Mouse (Mus musculus) heart, postnatal 4 days (tissue): Measurements from ENCODE around the gene Cfap299. TPM values are rescaled to one million over a fixed set of nuclear protein-coding genes. Genes with fewer than 3 reads are reported as not detected.
A peak's percentile ranks its signal among the peaks of the same experiment; 100 is the strongest.
"Not testable (repeated sequence)": the region's sequence is repeated elsewhere in the genome, so short reads cannot be mapped to it uniquely, and the experiment has no call there.

Experiments used
- DNase-seq: peaks from one replicate; pipeline ENCODE4 v3.0.0; 2021
- total RNA-seq, 2 experiments: library from RNA; stranded (reverse); gene quantifications; 2 replicates each; pipeline ENCODE4 v1.2.3; 2021

Cfap299 gene
- not detected for total RNA-seq

DNA sequence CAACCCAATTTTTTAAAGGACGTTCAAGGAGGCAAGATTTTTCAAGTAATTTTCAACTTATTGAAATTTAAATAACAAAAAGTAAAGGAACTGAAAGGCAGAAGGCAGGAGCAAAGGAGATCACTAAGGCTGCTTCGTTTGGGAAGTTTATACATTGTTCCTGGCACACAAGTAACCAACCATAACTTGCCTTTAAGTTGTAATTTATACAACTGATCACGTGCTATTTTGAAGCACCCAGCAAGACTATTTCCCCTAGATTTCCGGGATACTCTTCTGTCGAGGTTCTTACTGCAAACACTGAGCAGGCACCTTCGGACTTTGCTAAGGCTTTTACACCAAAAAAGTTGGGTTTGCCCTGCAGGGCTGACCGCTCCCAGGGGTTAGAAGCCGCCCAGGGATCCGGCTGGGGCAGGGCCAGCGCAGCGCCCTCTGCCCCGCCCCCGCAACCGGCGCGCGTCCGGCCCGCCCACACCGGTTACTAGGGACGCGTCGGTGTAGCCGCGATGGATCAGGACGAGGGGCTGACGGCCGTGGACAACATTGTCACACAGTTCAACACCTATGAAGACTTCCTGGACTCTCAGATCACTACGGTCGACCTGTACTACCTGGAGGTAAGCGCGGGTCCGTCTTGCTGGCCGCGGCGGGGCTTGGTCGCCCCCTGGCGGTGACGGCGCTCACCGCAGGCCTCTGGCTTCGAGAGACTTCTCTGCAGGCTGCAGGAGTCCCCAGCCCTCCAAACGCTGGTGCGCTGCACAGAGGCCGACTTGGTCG lies at the start of gene Cfap299:
Cfap299 (plus strand) TSS at position 457 of the 777 bp plus-strand sequence.
- peak; percentile 89 for DNase-seq

DNA sequence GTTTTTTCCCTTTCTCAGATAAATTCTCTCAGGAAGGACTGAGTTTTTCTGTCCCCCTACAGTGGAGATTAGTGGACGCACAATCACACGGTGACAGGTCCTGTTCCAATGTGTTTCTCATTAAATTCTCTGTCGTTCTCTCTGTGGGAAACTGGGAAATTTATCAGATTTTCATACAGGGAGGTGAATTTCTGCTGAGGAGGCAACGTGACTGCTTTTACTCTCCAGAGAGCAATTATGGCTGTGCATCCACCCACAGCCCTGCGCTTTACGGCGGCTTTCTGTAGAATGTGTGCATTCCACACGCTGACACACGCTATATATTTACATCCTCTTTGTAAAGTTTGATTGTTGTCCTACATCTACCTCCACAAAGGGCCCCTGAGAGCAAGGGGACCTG lies 47.1 kb upstream of the Cfap299 start:
- no peak for DNase-seq

DNA sequence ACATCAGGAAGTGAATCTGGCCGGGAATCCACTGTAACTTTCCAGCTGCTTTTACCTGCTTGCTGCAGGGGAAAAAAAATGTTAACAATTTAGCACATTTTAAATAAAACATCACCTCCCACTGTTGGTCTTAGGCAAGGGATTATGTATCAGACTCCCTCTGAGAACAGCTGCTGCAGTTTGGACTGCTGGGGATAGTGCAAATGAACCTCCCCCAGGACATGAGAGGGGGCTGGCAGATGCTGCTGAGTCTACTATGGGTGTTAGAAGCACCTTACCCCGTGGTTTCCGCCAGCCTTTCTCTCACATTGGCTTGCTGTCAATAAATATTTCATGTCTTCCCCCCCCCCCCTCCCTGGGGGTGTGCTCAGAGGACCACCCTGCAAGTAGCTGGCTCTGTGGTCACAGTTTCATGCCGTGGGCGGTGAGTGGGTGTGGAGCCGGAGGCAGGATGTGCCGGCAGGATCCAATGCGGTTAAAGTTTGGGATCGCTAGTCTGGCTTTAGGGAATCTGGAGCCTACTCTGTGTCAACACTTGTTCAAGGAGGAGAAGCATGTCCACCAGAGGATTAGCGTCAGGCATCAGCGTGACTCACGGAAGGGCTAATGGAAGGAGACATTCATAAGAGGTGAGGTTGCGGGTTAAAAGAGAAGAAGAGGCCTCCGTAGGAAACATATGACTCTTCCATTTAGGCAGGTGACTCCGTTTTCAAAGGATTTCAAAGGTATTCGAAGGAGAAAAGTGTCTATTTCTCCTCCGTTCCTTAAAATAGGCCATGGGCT lies 45.2 kb upstream of the Cfap299 start:
- peak; percentile 21 for DNase-seq

GRCm38 (mm10) chr5:98290642-98291041 lies 38.5 kb upstream of the Cfap299 start:
- no peak for DNase-seq

DNA sequence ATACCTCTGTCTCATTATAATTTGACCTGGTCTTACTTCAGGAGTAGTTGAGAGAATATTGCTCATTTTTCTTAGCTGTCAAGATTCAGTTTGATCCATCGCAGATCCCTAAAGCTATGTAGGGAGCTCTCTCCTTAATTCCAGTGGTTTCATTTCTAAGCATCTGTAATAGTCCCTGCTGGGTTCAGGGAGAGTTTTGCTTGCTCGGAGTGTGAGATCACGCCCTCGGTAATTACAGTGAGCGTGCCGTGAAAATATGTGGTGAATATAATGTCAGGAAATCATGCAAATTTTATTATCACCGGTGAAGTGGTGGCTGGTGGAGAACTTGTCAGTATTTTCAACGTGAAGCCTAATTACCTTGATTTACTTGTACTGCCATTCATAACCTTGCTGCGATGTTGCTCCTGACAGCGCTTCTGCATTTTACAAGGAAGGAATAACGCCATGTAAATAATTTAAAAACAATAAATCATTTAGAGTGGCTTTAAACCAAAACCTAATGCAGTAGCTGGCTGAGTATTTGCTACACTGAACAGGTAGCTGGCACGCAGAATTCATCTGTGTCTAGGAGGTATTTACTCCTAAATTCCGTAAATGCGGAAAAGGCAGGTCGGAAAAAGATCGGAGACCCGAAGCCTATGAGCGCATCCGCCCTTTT lies 36.6 kb upstream of the Cfap299 start:
- no peak for DNase-seq

DNA sequence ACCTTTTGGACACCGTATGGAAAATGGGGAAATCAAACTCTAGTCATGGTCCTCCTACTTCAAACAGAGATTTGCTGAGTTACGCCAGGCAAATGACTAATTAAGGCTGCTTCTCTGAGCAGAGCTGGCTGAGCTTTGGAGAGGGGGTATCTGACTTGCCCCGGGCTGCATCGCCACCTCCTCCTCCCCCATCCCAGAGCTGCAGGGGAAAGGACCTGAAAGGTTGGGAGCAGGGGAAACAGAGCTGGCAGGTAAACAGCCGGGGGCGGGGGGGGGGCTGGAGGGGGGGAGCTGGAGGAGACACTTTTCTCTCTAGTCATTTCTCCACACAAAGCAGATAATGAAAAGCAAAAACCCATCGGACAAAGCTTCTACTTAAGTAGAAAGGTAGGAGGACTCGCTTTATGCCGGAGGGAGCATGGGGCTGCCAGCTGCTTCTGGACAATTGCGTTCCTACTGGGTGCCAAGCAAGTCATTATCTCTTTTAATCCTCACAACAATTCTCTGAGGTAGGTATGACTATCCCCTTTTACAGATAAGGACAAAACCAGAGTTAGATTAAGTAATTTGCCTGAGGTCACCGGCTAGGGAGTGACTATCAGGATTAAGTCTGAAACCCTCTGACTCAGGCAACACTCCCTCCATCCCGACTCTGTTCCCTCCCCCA lies 35.9 kb upstream of the Cfap299 start:
- no peak for DNase-seq

DNA sequence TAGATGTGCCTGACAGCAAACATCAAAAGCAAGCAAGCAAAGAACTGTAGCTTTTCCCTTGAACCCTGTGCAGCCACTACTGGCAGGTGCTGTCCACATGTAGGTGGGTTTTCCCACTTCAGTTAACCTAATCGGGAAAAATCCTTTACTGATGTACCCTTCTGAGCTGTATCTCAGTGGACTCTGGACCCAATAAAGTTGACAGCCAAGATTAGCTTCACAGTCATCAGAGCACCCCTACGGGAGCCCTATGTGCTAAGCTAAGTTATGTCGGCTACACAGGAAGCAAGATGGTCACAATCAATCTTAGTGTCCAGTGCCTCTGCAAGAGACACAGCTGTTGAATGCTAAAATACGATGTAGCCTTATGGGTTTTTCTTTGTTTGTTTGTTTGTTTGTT lies 29.0 kb upstream of the Cfap299 start:
- no peak for DNase-seq

DNA sequence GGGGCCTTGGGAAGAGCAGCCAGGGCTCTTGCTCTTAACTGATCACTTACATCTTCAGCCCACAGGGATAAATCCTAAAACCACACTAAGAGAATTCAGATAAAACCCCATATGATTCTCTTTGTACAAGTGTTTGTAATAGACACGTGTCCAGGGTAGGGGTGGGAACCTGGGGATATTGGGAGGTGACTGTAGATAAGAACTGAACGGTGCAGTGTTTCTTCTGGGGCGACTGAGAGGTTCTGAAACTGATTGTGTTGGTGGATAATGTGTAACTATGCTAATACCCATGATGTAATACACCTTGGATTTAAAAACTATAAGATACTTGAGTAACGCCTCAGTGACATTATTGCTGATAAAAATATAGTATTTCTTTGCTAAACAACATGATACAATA lies 23.4 kb upstream of the Cfap299 start:
- DNase-seq = no peak

DNA sequence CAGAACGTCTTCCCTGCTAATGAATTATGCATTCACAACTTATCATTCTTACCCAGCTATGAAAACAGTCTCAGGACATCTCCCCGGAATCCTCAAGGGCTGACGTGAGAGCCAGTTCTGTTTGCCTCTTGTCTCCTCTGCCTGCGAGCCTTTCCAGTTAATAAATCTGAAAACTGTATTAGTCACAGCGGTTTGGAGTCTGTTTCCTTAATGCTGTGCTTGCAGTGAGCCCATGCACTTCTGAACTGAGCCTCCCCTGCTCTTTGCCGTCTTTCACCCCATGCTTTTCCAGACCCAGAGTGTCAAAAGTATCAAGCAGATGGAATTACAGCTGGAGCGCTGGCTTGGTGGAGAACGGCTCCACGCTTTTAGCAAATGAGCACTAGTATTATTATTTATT lies 22.6 kb upstream of the Cfap299 start:
- DNase-seq = no peak

GRCm38 (mm10) chr5:98326625-98327024 lies 2.5 kb upstream of the Cfap299 start:
- no peak for DNase-seq

DNA sequence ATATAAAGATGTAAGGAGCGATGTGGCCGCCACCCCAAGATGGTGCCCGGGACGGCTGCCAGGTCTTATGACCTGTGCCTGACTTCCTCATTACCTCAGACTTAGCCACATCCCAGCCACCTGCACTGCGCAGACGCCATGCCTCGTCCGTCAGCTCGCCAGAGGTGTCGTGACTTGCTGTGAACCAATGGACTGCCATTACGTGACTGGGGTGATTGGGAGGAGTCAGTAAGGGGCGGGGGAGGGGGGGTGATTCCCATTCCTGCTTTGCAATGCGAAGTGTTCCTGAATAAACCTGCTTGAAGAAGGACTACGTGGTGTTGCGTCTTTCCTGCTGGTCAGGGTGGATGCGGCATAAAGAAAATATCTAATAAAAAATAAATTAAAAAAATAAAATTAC lies 14.6 kb downstream of the Cfap299 start:
- DNase-seq = not testable (repeated sequence)

DNA sequence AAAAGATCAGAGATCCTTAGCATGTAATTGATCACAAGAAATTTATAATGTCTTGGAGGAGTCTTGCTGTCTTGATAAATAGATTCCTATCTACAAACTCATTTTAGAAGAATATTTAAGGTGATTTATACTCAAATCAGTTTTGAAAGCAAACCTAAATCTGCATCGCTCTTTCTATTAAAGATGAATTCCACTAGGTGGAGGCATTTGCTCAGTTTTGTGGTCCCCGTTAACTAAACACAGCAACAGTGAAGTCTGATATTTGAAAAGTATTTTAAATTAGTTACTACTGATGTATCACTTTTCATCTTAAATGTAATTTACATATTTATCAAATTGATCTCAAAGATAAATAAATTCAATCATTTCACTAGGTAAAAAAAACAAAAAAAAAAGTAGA lies 15.5 kb downstream of the Cfap299 start:
- DNase-seq = no peak

- DNase-seq = no peak
Observed at GRCm38 (mm10) chr5:98346067-98346466, 17.0 kb downstream of the Cfap299 start.

DNA sequence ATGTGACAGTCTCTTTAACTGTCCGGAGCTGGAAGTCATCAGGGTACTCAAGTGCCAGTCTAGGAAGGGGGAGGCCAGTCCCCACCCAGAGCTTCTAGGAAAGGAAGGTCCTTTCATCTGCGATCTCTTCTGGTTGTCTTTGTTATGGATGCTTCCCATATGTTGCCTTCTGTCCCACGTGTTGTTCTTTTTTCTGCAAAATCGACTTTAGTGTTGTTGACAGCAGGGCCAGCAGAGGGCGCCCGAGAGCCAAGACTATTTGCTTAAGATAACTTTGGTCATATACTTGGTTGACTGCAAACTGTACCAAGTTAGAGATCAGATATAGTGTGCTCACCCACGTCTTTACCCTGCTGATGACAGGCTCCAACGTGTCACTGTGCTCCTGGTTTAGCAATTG lies 19.5 kb downstream of the Cfap299 start:
- peak; percentile 79 for DNase-seq

- DNase-seq = no peak
Observed at GRCm38 (mm10) chr5:98359912-98360311, 30.8 kb downstream of the Cfap299 start.

DNA sequence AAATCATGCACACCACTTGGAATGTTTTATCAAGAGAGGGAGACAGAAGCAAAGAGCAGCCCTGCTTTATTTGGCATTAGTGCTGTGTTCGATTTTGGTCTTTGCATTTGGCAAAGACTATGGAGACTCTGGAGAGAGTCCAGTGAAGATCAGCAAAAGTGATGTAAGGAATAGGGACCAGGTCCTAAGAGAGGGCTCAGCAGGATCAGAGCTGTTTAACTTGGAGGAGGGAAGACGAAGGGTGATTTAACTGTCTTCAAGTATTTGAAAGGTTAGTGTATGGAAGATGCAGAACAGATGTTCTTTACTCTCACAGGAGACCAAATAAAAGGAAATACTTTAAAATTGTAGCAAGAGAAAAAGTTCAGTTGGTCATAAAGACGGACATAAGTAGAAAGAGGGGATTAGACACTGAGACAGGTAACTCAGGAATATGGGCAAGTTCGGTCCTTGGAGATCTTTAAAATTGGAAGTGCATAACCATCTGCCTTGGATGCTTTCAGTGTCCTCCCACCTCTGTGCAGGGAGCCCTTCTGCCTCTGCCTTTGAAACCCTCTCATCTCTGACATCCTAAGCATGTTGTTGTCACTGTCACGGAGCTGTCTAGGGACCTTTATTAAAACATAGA lies 31.8 kb downstream of the Cfap299 start:
- DNase-seq = no peak

- DNase-seq = no peak
Observed at GRCm38 (mm10) chr5:98363428-98363827, 34.3 kb downstream of the Cfap299 start.

DNA sequence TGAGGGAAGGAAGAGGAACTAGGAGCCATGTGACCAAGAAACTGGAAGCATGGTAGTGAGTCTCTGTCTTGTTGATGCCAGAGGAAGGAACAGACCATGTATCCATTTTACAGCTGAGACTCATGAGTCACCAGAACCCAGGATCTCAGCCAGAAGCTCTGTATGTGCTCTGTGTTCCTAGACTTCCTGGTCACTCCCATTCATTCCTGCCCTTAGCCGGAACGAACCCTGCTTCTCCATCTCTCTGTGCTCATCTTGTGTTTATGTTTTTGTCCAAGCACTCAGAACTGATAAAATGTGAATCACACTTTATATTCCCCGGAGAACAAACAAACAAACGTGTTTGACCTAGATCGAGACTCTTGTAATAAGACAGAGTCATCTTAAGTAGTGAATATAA lies 36.2 kb downstream of the Cfap299 start:
- no peak for DNase-seq

GRCm38 (mm10) chr5:98368822-98369221 lies 39.7 kb downstream of the Cfap299 start:
- no peak for DNase-seq

DNA sequence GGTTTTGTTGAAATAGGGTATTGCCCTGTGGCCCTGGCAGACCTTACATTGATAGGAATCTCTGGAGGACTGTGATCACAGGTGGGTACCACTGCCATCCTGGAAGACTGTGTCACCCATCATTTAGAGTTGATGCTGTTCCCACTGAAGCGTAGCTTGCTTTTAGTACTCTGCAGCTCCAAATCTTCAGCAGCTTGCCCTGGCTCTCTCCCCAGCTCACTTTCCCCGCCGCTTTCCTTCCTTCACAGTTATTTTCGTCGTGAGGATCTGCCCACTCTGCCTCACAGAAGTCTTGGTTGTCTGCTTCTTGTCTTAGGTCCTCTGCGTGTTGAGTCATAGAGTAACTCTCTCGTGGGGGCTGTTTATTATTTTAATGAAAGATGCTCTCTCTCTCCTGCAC lies 40.3 kb downstream of the Cfap299 start:
- DNase-seq = no peak

DNA sequence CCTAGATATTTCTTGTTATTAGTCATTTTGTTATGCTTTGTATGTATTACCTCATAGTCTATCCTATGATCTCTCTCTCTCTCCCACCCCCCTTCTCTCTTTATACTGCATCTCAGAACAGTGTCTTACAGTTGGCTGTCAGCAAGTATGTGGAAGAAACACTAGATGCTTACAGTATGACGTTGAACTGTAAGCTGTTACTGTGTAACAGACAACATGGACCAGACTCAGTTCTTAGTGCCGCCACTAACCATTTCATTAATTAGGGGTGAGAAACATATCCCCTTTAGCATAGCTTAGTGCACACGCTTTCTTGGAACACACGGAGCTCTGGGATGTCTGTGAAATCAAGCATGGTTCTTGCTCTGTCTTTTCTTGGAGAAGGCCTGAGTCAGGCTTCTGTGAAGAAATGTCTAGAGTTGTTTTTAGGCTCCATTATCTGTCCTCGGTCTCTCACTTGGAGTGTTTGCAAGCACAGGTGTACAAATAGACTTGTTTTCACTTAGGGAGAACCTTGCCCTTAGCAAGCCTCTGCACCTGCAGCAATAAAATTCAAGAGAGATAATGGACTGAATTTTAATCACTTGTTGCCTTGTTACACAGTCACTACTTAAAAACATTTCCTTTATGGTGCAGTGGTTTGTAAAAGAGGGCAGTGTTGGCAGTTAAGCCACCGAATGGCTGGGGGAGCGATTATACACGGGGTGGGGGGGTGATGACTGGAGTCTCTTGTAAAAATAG lies 47.1 kb downstream of the Cfap299 start:
- no peak for DNase-seq

DNA sequence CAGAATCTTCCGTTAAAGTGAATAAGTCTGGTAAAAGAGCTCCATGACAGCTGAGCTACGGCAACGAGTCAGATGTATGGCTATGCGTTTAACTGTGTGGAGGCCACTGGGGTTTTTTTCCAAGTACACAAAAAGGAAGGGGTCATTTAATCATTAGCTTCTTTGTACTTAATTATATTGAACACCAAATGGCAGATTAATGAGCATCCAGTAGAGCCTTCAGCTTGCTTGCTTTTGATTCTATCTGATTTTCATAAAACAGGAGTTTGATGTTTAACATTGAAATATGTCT lies 47.6 kb downstream of the Cfap299 start:
- DNase-seq = no peak
